Mouse (Mus musculus) right cerebral cortex, adult 18-20 months (tissue): Measurements from ENCODE around the gene Scn1a.

Experiments
- DNase-seq: peaks from one replicate; pipeline ENCODE4 v3.0.0; 2022; ENCODE audit warnings: mixed read lengths

The Scn1a gene

DNA sequence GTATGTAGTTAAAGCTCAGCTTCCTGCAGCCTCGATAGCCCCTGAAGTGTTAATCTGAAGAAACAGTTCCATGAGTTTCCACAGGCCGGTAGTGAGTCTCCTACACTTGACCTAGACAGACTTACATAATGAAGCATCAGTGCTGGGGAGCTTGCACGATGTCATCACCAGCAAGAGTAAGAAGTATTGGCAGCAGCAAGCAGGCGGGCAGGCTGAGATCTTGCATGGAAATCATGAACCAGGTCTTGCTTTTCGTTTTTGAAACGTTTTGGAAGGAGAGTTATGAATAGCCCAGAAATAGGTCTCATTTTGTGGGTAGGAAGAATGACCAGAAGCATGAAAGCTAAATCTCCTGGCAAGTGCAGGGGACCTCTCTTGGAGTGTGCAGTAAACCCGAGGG is at the start of gene Scn1a:
Scn1a (minus strand) TSS at position 130 of the 400 bp plus-strand sequence.
- peak; percentile 52 for DNase-seq

DNA sequence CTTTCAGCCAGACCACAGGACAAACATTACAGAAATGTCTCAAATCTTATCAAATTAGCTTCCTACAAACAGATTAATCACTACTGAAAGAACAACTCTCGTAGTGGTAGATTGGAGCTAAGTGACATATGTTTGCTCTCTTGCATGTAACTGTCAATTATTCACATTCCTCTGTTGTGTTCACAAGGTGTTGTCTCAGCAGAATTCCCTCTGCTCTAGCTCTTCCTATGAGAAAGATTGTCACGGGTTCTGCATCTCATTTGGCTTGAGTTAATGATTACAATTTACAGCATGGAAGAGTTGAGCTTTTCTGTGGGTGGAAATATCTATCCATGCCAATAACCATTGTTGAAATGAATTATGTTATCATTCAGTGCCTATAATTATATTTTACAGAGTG is 37.8 kb upstream of the Scn1a start:
- no peak for DNase-seq

DNA sequence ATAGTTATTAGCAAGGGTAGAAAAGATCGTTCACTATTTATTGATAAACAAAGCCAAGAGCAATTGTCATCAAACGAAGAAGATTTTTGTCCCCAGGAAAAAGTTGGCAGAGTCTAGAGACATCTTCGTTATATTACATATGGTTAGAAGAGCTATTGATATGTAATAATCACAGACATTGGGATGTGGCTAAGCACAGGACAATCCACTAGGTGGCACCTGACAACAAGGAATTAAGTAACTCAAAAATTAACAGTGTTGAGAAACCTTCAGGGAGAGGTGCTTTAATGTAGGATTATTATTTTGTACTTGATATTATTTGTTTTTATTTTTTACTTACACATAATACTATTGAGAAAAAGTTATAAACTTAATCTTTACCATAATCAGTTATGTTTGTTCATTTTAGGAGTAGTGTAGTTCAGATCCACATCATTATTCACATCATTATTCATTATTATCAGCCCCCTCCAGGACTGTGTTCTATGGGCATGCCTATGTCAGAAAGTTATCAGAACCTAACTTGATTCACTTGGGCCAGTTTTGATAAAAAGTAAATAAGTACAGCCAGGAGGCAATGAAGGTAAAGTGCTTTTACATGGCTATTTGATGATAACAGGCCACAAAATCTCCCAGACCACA is 32.7 kb upstream of the Scn1a start:
- DNase-seq = peak; percentile 20

DNA sequence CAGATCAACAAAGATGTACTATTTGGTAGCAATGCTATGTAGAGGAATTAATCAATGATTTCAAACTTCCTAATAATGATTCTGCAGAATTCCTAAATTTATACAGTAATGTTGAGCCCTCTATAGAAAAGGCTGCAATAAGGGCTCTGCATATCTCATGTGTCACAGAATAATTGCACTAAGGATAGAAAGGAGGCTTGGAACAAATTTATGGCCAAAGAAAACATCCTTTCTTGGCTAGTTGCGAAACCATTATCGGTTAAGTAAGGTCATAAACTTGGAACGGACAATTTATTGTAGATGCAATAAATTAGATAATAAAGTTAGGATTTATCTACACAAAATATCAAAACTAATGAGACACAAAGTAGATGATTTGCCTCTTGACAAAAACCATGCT is 24.8 kb upstream of the Scn1a start:
- no peak for DNase-seq

DNA sequence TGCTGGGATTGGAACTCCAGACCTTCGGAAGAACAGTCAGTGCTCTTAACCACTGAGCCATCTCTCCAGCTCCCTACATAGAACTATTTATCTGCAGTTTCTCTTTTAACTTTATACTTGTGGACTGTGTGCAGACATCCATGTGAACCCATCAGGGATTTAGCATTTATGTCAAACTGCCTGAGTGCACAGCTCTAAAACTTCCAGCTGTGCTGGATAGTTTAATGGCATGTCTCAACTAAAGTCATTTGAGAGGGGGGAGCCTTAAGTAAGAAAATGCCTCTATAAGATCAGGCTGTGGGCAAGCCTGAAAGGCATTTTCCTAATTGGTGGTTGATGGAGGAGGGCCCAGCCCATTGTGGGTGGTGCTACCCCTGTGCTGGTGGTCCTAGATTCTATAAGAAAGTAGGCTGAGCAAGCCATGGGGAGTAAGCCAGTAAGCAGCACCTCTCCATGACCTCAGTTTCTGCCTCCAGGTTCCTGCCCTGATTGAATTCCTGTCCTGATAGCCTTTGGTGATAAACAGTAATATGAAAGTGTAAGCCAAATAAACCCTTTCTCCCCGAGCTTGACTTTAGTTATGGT is 24.3 kb upstream of the Scn1a start:
- DNase-seq = no peak

DNA sequence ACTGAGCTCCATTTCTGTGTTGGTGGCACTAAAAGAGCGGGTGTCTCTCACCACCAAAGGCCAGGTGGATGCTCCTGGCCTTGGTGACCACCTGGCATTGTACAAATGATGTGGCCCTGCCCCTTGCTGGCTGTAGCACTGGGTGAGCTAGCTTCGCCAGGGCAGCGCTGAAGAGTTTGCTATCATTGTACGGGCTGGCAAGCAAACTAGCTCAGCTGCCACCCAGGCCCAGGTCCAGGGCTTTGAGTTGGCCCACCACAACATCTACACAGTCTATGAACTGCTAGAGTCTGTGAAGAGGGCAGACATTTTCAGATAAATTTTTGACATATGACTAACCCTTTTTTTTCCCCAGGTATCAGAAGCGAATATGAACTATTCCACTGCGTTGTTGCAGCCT is 23.3 kb upstream of the Scn1a start:
- DNase-seq = no peak

DNA sequence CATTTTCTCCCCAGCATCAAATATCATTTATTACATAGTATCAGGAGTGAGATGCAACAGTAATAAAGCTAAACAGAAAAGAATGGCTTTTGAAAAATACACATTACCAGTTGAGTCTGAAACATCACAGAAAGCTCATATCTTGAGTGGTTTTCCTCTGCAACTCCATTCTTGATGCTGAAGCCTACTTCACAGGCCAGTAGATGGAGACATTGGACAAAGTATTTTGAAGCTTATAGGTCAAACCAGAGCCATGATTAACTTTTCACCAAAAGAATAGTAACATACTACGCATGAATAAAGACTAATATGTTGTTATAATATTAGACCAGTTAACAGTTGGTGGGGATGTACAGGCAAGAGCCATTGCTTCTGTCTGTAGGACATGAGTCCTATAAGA is 21.8 kb upstream of the Scn1a start:
- no peak for DNase-seq

DNA sequence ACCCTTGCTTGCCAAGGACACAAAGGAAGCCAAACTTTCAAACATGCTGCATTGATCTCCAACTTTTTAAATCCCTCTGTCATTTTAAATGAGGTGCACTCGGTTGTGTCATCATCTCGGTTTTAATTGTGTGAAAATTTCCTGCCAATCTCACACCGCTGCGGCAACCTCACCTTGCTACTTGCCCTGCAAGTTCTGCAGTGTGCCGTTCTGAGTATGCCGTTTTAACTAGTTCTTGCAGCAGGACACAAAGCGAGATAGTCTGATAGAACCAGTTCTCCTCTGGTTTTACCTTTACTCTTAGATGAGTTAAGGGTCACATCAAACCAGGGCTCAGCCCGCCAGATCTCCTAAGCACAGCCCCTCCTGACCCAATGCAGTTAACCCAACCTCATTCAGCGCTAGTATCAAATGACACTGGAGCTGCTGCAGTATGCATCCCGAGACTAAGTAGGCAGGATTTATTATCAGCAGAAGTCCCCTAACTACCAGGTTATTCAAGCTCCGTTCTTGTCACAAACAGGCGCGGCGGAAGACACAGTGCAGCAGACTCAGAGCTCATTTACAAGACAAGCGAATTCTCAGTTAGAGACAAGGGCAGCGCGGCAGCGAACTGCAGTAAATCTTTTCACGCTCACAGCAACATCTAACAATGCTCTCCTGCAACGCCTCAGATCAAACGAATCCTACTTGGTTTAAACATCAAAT is 722 bp downstream of the Scn1a start:
- peak; percentile 27 for DNase-seq

DNA sequence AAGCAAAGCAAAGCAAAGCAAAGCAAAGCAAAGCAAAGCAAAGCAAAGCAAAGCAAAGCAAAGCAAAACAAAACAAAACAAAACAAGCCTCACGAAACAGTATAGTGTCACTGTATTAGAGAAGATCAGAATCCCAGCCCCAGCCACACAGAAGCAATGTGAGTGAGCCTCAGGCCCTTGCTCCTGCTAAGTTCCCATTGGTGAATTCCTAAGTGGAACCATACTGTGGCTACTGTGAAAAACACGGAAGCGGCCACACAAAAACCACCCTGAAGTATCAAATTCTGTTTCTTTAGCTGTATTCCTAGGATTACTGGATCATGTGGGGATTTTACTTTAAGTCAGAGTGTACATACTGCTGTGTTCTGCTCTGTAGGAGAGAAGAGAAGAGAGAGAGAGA is 4.4 kb downstream of the Scn1a start:
- no peak for DNase-seq

DNA sequence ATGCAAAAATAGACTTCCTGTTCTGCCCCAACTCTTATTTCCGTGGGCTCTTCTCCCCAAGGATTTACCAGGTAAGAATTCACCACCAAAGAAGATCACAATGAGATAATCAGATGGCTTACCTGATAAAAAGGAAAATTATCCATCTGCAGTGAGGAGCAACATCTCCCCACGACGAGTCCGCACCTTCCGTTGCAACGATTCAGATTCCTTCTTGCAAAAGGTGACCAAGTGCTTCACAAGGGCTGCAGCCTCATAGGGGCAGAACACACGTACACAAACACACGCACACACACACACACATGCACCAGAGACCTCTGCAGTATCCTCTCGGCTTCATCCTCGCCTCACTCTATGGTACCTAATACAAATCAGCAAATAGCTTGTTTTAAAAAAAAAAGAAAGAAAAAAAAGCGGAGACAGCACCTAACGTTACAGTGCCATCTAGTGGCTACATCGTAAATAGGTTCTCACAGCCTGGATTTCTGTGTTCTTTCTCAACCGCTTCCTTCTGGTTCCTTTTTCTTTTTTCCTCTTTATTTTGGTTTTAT is 30.8 kb downstream of the Scn1a start:
- DNase-seq = peak; percentile 63

DNA sequence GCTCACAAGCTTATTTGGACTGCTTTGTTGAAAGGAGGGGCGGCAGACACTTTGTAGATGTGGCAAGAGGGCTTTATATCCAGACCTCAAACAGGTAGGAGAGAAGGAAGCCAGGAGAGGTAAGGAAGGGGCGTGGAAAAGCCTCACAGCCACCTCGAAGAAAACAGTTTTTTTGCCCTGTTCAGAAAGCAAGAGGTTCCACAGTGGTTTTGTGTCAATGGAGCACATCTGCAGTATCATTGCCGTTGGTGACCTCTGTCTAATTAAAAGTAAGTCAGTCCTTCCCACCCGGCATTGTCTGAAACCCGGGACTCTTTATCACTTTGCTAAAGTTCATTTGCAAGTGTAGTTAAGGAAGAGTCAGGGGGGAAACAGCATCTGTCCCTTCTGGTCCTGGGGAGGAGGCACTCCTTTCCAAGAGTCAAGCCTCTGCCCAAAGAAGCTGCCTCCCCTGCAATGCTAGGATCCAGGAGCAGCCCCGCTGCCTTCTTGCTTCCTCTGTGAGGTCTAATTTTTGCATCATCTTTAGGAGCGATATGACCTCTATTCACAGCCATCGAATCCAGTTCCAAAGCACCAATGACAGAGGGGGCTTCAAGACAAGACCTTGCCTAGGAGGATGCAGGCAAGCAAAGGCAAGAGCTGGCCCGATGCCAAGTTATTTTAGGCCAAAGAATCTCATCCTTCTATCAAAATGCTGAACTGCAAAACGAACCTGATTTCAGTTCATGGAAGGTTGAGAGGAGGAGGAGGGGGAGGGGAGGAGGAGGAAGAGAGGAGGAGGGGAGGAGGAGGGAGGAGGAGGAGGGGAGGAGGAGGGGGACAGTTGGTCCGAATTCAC is 31.5 kb downstream of the Scn1a start:
- peak; percentile 41 for DNase-seq

DNA sequence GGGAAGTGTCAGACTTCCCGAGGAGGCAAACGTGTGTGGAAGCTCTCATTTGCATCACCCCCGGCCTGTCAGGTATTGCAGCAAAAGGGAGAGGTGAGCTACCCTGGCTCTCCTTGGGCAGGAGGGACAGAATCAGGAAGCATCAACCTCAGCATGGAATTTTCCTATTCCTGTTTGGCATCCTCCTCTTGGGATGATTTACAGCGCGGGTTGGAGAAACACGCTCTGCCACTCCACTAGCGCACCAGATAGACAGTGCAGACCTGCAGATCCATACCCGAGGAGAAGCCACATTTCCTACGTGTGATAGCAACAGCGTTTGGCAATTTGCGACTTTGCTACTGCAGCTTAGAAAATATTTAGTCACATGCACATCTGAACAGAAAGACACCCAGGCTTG is 32.2 kb downstream of the Scn1a start:
- DNase-seq = peak; percentile 46

DNA sequence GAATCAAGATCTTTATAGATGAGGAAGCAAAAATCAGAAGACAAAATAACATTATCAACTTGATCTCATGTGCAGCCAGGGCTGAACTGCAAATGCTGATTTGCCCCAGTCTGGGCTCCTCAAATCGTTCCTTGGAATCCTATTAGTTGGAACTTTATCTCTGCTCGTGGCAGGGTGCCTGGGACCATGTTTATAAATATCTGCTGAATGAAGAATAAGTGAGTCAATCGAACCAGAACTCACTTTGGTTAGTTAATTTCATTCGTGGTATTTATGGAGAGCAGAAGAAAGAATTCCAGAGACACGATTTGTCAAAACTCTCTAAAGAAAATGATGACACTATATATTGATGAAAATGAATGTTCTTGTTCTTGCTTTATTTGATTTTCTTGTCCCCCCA is 48.1 kb downstream of the Scn1a start:
- no peak for DNase-seq

DNA sequence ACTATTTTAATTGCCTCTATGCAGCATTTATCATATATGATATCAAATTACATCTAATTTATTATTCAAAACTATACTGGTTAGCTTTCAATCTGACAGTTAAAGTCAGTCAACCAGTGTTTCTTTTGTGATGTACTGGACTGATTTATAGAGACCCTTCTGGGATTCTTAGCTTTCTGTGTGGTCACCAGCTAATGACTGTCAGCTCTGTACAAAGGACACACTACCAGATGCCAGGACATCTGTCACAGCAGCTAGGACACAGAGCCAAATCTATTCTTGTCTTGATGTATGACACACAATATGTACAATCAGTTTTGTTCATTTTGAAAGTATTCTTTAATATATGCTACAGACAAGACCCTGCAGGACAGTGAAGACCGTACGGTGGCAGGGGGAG is 72.7 kb downstream of the Scn1a start:
- DNase-seq = no peak

DNA sequence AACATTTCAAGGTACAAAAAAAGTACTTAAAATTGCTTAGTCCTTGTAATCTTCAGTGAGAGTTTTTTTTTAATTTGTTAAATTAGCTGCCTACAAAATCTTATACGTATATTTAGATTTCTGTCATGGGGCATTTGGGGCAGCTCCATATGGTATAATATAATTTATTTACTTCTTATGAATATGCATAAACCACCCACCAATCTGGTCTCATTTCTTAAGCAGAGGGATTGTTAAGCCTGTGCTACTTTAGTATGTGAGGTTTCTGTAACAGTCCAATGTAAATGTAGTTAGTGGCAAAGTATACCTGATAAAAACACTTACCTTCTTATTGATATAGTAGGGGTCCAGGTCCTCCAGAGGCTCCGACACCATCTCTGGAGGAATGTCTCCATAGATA is 90.0 kb downstream of the Scn1a start:
- no peak for DNase-seq

DNA sequence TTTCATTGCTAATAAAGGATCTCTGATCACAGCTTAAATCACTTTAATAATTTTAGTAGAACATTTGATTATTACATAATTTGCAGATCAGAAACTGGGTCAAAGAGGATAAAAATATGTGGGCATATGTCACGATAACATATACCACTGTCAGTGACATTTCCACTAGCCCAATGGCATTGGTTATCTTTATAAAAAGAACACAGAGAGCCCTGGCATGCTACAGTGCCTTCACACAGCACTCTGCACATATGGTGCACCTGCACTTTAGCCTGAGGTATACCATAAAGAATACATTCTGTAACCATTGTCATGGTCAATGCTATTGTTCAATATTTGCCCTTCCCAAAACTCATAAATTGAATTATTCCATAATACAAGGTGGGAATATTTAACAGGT is 94.0 kb downstream of the Scn1a start:
- DNase-seq = no peak

DNA sequence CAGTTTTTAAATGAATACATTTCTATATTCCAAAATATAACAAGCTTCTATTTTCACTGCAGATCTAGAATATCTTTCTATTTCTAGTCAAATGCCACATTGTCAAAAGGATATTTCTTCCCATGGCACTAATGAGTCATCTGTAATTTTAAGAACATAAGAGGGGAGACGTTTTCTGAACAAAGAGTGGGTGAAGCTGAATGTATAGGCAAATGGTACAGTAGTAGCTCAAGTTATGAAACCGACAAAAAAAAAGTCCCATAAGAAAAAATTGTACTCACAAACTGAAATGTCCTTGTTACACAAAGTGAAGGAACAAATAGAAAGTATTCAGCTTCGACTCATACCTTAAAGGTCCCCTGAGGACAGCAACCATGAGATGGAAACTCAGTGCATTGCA is 94.5 kb downstream of the Scn1a start:
- no peak for DNase-seq

DNA sequence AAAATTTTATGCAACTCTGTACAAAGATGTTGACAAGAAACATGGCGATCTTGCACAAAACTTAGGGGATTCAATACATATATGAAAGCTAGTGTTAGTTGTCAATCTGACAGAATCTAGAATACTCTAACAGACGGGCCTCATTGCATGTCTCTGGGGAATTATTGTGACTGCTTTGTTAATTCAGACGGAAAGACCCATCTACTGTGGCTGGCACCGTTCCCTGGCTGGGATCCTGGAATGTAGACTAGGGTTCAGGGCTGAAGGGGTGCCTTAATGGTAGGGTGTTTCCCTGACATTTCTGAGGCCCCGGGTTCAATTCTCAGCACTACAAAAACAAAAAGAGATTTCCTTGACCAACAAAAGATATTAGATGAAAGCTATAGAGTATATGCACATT is 103.2 kb downstream of the Scn1a start:
- DNase-seq = no peak

DNA sequence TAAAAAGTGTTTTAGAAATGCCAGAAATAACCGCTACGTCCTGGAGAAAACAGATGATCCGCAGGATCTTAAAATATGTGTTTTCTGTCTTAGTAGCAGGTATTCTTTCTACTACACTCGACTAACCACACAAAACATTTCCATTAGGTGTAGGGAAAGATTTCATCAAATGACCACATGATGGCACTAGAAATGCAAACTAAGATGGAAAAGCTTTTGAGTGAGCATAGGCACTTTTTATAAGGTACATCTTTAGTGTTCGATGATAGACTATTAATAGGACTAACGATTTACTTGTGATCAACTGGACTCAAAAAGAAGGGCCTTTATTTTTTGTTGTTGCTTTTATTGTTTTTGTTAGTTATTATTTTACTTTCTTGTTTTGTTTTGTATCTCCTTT is 104.2 kb downstream of the Scn1a start:
- DNase-seq = no peak

DNA sequence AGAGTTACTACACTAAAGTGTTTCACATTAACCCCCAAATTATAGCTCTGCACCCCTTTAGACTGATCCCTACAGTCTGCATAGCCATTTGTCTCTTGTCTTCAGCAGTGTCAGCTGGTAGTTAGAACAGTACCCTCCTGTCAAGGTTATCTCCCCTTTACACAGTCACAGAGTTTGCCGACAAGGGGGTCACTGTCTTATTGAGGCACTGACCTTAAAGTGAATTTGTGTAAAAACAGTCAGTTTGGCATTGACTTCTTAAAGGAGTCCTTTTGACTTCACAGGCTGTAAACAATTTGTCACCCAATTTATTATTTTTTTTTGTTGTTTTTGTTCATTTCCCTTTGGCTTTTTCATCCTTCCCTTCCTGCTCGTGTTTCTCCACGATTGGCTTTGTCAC is 168.1 kb downstream of the Scn1a start:
- no peak for DNase-seq

DNA sequence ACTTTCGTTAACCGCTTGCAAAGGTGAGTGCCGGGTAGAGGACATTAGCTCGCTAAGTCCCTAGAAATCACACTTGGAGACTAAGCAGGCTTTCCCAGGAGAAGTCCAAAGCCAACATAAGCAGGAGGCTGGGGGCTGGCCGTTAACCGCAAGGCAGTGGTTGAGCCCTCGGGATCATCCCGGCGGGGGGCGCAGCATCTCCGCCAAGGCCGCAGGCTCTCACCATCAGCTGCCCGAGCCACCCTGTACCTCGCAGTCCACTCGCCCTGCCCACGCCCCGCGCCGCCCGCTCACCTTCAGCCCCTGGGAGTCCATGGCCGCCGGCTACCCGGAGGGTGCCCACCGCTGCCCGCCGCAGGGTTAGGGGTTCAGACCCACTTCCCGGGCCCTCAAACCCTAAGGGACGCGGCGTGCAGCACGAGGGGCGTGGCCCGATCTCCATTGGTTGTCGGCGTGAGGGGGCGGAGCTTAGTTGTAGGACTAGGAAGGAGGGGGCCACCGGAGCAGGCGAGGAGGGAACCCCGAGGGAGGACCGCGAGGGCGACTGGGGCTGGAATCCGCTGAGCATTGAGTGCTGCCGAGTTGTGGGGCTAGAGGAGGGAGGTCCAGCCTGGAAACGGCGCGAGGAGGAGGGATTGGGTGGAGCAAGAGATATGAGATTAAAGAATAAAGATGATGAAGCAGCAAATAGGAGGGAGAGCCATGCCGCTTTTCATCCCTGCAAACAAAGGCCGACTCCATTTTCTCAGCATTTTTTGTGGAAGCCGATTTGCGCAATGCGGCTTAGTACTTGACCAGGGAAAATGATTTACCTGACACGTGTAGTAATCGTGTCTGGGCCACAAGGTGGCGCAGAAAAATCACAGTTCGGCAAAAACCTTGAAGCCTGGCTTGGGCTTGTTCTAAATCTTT is 184.2 kb downstream of the Scn1a start, which contains the start of gene Ttc21b:
Ttc21b (minus strand) TSS at position 398 of the 912 bp plus-strand sequence.
- DNase-seq = peak; percentile 98

DNA sequence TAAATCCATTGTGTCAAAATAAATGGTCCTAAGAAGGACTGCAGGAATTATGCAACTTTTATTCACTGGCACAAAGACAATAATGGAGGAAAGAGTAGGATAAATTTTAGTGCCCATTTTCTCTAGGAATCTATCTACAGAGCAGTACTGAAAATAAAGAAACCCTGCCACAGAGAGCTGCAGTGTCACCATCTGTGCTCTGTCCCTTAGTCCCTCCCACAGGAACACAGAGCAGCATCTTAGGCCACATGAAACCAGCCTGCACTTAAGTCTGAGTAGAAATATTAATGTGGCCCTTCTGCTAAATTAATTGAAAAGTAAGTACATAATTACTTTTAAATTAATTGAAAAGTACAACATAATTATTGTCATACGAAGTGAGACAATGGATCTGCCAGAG is 196.6 kb downstream of the Scn1a start:
- no peak for DNase-seq
